Mouse (Mus musculus) embryonic facial prominence, embryonic 11.5 days (tissue): Measurements from ENCODE around the gene Hnrnpa0. TPM values are rescaled to one million over a fixed set of nuclear protein-coding genes. Genes with fewer than 3 reads are reported as not detected.

Experiments used
- ATAC-seq: fragments of 200-750 bp; cut with Nextera tagmentation; replicated peaks from 2 replicates; pipeline ENCODE4 v1.8.0; 2017; ENCODE audit warnings: low read depth; ENCODE audit not compliant: insufficient number of reproducible peaks, low FRiP score, low TSS enrichment
- DNase-seq: peaks from one replicate; pipeline ENCODE4 v3.0.0-alpha.2; 2015; ENCODE audit warnings: low spot score
- H3K27ac ChIP-seq: fragments of 300-500 bp; sonication (generic); replicated peaks from 2 replicates; pipeline ENCODE4 v1.5.1; 2014; ENCODE audit warnings: mild to moderate bottlenecking, low read depth, low read length, control low read depth
- H3K27me3 ChIP-seq: fragments of 300-500 bp; sonication (generic); 2 replicates; pipeline ENCODE4 v1.6.1; 2014; ENCODE audit warnings: mild to moderate bottlenecking, low read length, moderate library complexity, mixed read lengths; ENCODE audit not compliant: control insufficient read depth, insufficient read depth
- H3K36me3 ChIP-seq: fragments of 300-500 bp; sonication (generic); replicated peaks from 2 replicates; pipeline ENCODE4 v1.6.1; 2014; ENCODE audit warnings: low read depth, mild to moderate bottlenecking, low read length, moderate library complexity, mixed read lengths; ENCODE audit not compliant: control insufficient read depth, insufficient read depth
- H3K4me1 ChIP-seq: fragments of 300-500 bp; sonication (generic); 2 replicates; pipeline ENCODE4 v1.6.1; 2014; ENCODE audit warnings: low read length, mixed read lengths; ENCODE audit not compliant: control insufficient read depth, insufficient read depth
- H3K4me2 ChIP-seq: fragments of 300-500 bp; sonication (generic); 2 replicates; pipeline ENCODE4 v1.6.1; 2014; ENCODE audit warnings: low read depth, mild to moderate bottlenecking, control low read depth, low read length, moderate library complexity
- H3K4me3 ChIP-seq: fragments of 300-500 bp; sonication (generic); 2 replicates; pipeline ENCODE4 v1.5.1; 2014; ENCODE audit warnings: low read depth, low read length, control low read depth
- H3K9ac ChIP-seq: fragments of 300-500 bp; sonication (generic); replicated peaks from 2 replicates; pipeline ENCODE4 v1.6.1; 2014; ENCODE audit warnings: mild to moderate bottlenecking, control low read depth, low read length
- H3K9me3 ChIP-seq: fragments of 300-500 bp; sonication (generic); replicated peaks from 2 replicates; pipeline ENCODE4 v1.6.1; 2016; ENCODE audit warnings: mild to moderate bottlenecking, low read length, inconsistent platforms, mixed read lengths; ENCODE audit not compliant: control insufficient read depth
- WGBS: fragments of 180-500 bp; shearing (Covaris S2); extraction: QIAGEN DNeasy Blood & Tissue Kit; methylation state at CpG from one replicate; pipeline ENCODE4 v1.1.7; 2014; 5-methylcytosine and 5-hydroxymethylcytosine counted together
- polyA plus RNA-seq: library from polyadenylated mRNA; unstranded; fragments of >200 nt; fragmentation: Nextera tagmentation; extraction: Ambion mirVana; gene quantifications from 2 replicates; pipeline ENCODE4 v1.2.1, GENCODE M21; 2014

The Hnrnpa0 gene
- polyA plus RNA-seq, 1 experiment from 2014 or later: 61.2 TPM

DNA sequence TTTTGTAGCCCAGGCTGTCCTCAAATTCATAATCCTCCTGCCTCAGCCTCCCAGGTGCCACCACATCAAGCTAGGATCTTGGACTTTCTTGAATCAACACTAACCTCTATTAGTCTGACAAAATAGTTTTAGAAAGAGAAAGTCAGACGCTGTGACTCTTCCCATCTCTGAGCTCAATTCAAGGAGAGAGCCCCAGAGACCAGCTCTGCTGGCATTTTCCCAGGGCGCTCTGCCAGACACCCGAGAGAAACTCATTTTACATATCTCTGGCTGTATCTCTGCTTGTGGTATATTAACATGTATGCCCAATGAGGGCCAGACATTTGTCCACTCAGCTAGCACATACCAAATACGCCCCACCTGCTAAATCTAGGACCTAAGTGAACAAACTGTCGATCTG is 50.0 kb downstream of the Hnrnpa0 start:
- H3K9me3 ChIP-seq: no peaks in the 10 kb centered on the region
- H3K4me1 ChIP-seq: no peaks in the 10 kb centered on the region
- 85% methylated on average over 5 of the region's 5 CpGs for WGBS
- H3K27me3 ChIP-seq: no peaks in the 10 kb centered on the region
- no peak overlapping the region for H3K9ac ChIP-seq
- no peak for DNase-seq
- H3K27ac ChIP-seq: no peak overlapping the region
- H3K4me2 ChIP-seq: no peak overlapping the region
- no peak for ATAC-seq
- no peaks in the 10 kb centered on the region for H3K36me3 ChIP-seq
- H3K4me3 ChIP-seq: no peak overlapping the region

Other genes with a start within 250 kb of the Hnrnpa0 start
- 7.6 and 8.5 TPM in 2 replicates for gene Spock1, start 220.2 kb downstream of the Hnrnpa0 start, polyA plus RNA-seq
- gene Klhl3, start 15.0 kb downstream of the Hnrnpa0 start, polyA plus RNA-seq: 1.8 and 2.1 TPM in 2 replicates
- gene Idnk, start 29.1 kb upstream of the Hnrnpa0 start, polyA plus RNA-seq: 41.8 and 44.2 TPM in 2 replicates
- 142 and 144 TPM in 2 replicates for gene Ubqln1, start 87.1 kb upstream of the Hnrnpa0 start, polyA plus RNA-seq
- gene Gkap1, start 147.1 kb upstream of the Hnrnpa0 start, polyA plus RNA-seq: 22.0 and 31.2 TPM in 2 replicates
- 1.2 TPM in 2 replicates for gene Kif27, start 230.6 kb upstream of the Hnrnpa0 start, polyA plus RNA-seq